Mouse (Mus musculus) bone marrow, adult 2 months (tissue): Measurements from ENCODE around the gene Ugt1a6b. TPM values are rescaled to one million over a fixed set of nuclear protein-coding genes. Genes with fewer than 3 reads are reported as not detected.

Source experiments
- H3K27ac ChIP-seq: fragments of 200-500 bp; 2 replicates; pipeline ENCODE4 v1.5.1; 2012; ENCODE audit warnings: low read depth, mild to moderate bottlenecking, control low read depth, inconsistent platforms, low read length; ENCODE audit not compliant: control insufficient read depth, poor library complexity, insufficient read depth
- H3K4me1 ChIP-seq: fragments of 200-500 bp; 2 replicates; pipeline ENCODE4 v1.6.1; 2011; ENCODE audit warnings: low read length; ENCODE audit not compliant: control insufficient read depth, insufficient read depth
- H3K4me3 ChIP-seq: fragments of 200-500 bp; replicated peaks from 2 replicates; pipeline ENCODE3; 2011; ENCODE audit warnings: mild to moderate bottlenecking, low read depth, low read length, control low read depth; ENCODE audit not compliant: control insufficient read depth
- CTCF ChIP-seq: fragments of 200-500 bp; IDR thresholded peaks from 2 replicates; pipeline ENCODE4 v1.5.1; 2011; ENCODE audit warnings: low read length, control low read depth; ENCODE audit not compliant: control insufficient read depth, insufficient read depth
- POLR2A ChIP-seq: fragments of 200-500 bp; IDR thresholded peaks from 2 replicates; pipeline ENCODE4 v1.6.1; 2011; ENCODE audit warnings: low read depth, mild to moderate bottlenecking, control low read depth, low read length, borderline replicate concordance; ENCODE audit not compliant: control insufficient read depth
- WGBS: fragments of 180-500 bp; shearing (Covaris S2); methylation state at CpG from one replicate; pipeline ENCODE4 v1.1.7; 2018; 5-methylcytosine and 5-hydroxymethylcytosine counted together
- polyA plus RNA-seq: library from polyadenylated mRNA; stranded (reverse); fragments of >200 nt; gene quantifications from 2 replicates; pipeline ENCODE4 v1.2.4, GENCODE M21; 2011; ENCODE audit warnings: low replicate concordance; ENCODE audit not compliant: missing spikeins, insufficient read depth, insufficient read length

Ugt1a6b gene
- polyA plus RNA-seq, 1 experiment, result 6.5 TPM

- Histone ChIP-seq H3K4me3 (no peak overlapping the region), H3K27ac (no peak overlapping the region), H3K4me1 (no peaks in the 10 kb centered on the region)
- WGBS, result 70% methylated on average over 1 of the region's 1 CpGs
- TF ChIP-seq CTCF, result no peak
- no peak for TF ChIP-seq POLR2A
Observed at GRCm38 (mm10) chr1:88179657-88180056, 76.6 kb downstream of the Ugt1a6b start.

DNA sequence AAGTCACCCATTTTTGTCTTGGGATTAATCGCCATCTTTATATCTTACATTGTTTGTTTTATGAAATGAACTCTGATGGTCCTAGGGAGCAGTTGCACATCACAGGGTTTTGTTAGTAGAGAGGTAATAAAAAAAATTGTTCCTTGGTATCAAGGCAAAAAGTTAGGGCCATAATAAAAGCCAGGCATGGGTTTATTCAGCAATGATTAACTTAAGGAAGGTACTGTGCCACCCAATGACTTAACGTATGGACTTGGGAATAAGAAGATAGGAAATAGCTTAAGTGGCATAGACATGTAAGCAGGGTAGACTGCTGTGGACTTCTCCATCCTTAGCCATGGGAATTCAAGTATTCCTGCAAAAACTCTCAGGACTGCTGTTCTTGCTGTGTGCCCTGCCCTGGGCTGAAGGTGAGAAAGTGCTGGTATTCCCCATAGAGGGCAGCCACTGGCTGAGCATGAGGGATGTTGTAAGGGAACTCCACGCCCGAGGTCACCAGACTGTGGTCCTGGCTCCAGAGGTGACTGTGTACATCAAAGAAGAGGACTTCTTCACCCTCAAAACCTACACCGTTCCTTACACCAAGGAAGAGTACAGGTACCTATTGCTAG lies 83.4 kb downstream of the Ugt1a6b start:
- Histone ChIP-seq H3K4me3 (no peak overlapping the region), H3K4me1 (no peaks in the 10 kb centered on the region), H3K27ac (no peak overlapping the region)
- WGBS, result 85% methylated on average over 5 of the region's 5 CpGs
- no peak for TF ChIP-seq CTCF

DNA sequence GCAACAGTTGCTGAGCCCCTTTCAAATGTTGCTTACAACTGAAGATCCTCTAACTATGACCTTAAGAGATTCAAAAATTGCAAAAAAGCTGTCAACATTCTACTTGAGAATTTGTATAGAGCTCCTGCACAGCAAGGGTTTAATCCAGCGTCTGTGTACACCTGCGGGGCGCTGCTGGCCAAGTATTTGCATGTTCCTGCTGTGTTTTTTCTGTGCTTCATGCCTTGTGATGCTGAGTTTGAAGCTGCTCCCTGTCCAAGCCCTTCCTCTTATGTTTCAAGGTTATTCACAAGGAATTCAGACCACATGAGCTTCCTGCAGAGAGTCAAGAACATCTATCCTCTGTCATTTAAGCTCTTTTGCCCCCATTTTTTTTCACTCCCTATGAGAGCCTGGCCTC lies 89.1 kb downstream of the Ugt1a6b start:
- no peaks in the 10 kb centered on the region for H3K4me1 ChIP-seq
- WGBS, result 85% methylated on average over 3 of the region's 3 CpGs

GRCm38 (mm10) chr1:88195687-88196086 lies 92.6 kb downstream of the Ugt1a6b start:
- 89% methylated on average over 1 of the region's 1 CpGs for WGBS
- no peak overlapping the region for H3K27ac ChIP-seq
- TF ChIP-seq POLR2A, result no peak
- TF ChIP-seq CTCF, result no peak
- no peak overlapping the region for H3K4me3 ChIP-seq
- no peaks in the 10 kb centered on the region for H3K4me1 ChIP-seq

More for the DNA sequence above, 89.1 kb downstream of the Ugt1a6b start:
- H3K27ac ChIP-seq, result no peak overlapping the region
- TF ChIP-seq CTCF (no peak), POLR2A (no peak)
- no peak overlapping the region for H3K4me3 ChIP-seq

DNA sequence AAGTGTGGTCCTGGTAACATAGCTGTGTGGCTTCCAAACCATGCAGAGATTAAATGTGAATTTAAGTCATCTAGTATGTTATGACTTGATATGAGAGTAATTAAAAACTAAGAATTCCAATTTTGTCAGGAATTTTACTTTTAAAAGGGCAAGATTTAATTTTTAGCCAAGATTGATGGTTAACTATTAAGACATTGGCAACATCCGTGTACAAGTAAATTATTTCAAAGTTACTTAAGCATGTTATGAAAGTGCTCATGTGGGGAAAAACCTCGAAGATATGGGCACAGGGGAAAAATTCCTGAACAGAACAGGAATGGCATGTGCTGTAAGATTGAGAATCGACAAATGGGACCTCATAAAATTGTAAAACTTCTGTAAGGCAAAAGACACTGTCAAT lies 94.4 kb downstream of the Ugt1a6b start:
- H3K27ac ChIP-seq, result no peak overlapping the region
- no peaks in the 10 kb centered on the region for H3K4me1 ChIP-seq
- 70% methylated on average over 3 of the region's 3 CpGs for WGBS
- H3K4me3 ChIP-seq, result no peak overlapping the region
- TF ChIP-seq CTCF (no peak), POLR2A (no peak)

GRCm38 (mm10) chr1:88199996-88200395 lies 96.9 kb downstream of the Ugt1a6b start:
- WGBS, result 78% methylated on average over 2 of the region's 2 CpGs
- no peak overlapping the region for H3K4me3 ChIP-seq
- no peak for TF ChIP-seq POLR2A
- TF ChIP-seq CTCF, result no peak
- H3K27ac ChIP-seq, result no peak overlapping the region
- H3K4me1 ChIP-seq, result no peaks in the 10 kb centered on the region

- whole genome bisulfite sequencing, result 86% methylated on average over 7 of the region's 7 CpGs
- no peak for TF ChIP-seq CTCF
- TF ChIP-seq POLR2A, result no peak
Observed at GRCm38 (mm10) chr1:88200456-88200855, 97.4 kb downstream of the Ugt1a6b start, which contains the start of gene Ugt1a2. TSS of gene Ugt1a2 (plus strand) at chr1:88200601.

GRCm38 (mm10) chr1:88205294-88205922 lies 102.4 kb downstream of the Ugt1a6b start, which contains the start of gene Dnajb3:
TSS of gene Dnajb3 (minus strand) at chr1:88205782.
- H3K27ac ChIP-seq, result peak within 1 kb of the TSS; percentile 81
- TF ChIP-seq POLR2A (peak; percentile 92; the same call in 1 of the 2 replicates), CTCF (no peak)
- H3K4me3 ChIP-seq, result peak within 1 kb of the TSS; percentile 65
- no peaks in the 10 kb centered on the region; the same call in 1 of the 2 replicates for H3K4me1 ChIP-seq
- 25% methylated on average over 62 of the region's 62 CpGs for WGBS

More at GRCm38 (mm10) chr1:88200456-88200855, 97.4 kb downstream of the Ugt1a6b start, which contains the start of gene Ugt1a2:
- Histone ChIP-seq H3K27ac (no peak within 1 kb of the TSS), H3K4me1 (no peaks in the 10 kb centered on the region), H3K4me3 (no peak within 1 kb of the TSS)
